Mouse (Mus musculus) megakaryocyte, embryonic 14.5 days (primary cell): Measurements from ENCODE around the gene Rnasek. TPM values are rescaled to one million over a fixed set of nuclear protein-coding genes. Genes with fewer than 3 reads are reported as not detected.

Source experiments
- H3K27me3 ChIP-seq: replicated peaks from 2 replicates; pipeline ENCODE3; 2012; ENCODE audit warnings: inconsistent platforms
- H3K36me3 ChIP-seq: replicated peaks from 2 replicates; pipeline ENCODE3; 2012; ENCODE audit warnings: low read length, inconsistent platforms, mixed read lengths
- H3K4me1 ChIP-seq: 2 replicates; pipeline ENCODE4 v1.6.1; 2012; ENCODE audit warnings: inconsistent platforms
- H3K4me3 ChIP-seq: replicated peaks from 2 replicates; pipeline ENCODE3; 2012; ENCODE audit warnings: moderate library complexity, mild to moderate bottlenecking, inconsistent platforms
- H3K9me3 ChIP-seq: 2 replicates; pipeline ENCODE4 v1.6.1; 2012; ENCODE audit warnings: inconsistent platforms
- FLI1 ChIP-seq: IDR thresholded peaks from 2 replicates; pipeline ENCODE4 v1.6.1; 2012; ENCODE audit warnings: low read length, inconsistent platforms, mixed read lengths
- GATA1 ChIP-seq: IDR thresholded peaks from 3 replicates; pipeline ENCODE4 v1.6.1; 2012; ENCODE audit warnings: mixed read lengths, low read length, inconsistent platforms, borderline replicate concordance
- polyA plus RNA-seq: library from polyadenylated mRNA; stranded (reverse); fragments of >175 nt; gene quantifications from 2 replicates; pipeline ENCODE4 v1.2.3, GENCODE M21; 2012; ENCODE audit warnings: low replicate concordance; ENCODE audit not compliant: insufficient read depth

Rnasek gene
- polyA plus RNA-seq: 869 and 1,064 TPM in 2 replicates

DNA sequence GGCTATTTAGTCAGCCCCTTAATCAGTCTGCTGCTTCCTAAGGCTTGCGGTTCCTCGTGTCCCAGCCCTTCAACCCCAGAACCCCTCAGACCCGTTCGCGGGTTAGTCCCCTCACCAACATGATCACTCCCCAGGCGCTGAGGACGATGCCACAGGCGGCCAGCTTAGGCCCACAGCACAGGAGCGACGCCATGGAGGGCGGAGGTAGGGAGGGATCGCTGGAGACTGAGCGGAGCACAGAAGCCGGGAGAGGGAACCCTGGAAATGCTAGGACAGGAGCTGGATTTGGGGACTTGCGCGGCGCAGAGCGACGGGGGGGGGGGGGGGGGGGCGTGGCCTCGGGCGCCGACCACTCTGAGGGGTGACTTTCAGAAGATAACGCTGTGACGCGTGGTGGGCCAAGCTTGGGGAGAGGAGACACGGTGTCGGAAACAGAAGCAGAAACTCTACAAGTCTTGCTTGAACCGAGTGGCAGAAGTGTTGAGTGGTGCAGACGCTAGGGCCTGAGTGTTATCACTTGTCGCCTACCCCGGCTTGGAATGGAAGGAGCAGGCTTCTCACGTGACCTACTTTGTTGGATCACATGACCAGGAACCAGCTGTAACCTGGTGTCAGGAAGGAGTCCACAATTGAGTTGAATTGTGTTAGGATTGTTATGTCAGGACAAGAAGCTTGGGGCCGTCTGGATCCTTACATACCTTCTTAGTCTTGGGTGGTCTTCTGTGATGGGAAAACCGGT, at the start of gene Rnasek, which contains the start of gene Gm21988:
Gene Rnasek (minus strand): TSS at position 302 of the 739 bp plus-strand sequence.
Gene Gm21988 (minus strand): TSS at position 290 of the 739 bp plus-strand sequence.
- Histone ChIP-seq H3K27me3 (no peaks in the 10 kb centered on the region), H3K36me3 (peaks cover 65% of the 10 kb centered on the region), H3K4me3 (peak within 1 kb of the TSS; percentile 99), H3K9me3 (no peaks in the 10 kb centered on the region), H3K4me1 (peaks cover 66% of the 10 kb centered on the region)
- TF ChIP-seq FLI1 (no peak), GATA1 (no peak)

DNA sequence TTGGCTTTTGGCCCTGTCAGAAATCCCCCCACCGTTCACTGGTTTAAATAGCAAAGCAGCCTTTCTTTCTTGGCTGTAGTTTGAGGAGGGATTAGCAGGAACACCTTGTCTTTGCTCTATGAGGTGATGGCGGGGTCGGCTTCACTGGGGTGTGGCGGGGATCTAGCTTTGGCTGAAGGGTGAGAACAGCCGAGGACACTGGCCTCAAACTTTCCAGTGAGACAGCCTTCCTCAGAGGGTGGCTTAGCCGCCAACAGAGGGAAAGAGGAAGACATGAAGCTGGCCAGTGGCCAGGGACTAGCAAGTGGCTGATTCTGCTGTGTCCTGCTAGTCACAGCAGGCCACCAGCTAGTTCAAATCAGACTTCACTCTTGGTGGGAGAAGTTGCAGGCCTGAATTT, 49.6 kb upstream of the Rnasek start:
- Histone ChIP-seq H3K36me3 (no peaks in the 10 kb centered on the region), H3K4me3 (no peak overlapping the region), H3K27me3 (no peaks in the 10 kb centered on the region), H3K9me3 (no peaks in the 10 kb centered on the region), H3K4me1 (peaks cover 84% of the 10 kb centered on the region)
- TF ChIP-seq FLI1 (no peak), GATA1 (no peak)

DNA sequence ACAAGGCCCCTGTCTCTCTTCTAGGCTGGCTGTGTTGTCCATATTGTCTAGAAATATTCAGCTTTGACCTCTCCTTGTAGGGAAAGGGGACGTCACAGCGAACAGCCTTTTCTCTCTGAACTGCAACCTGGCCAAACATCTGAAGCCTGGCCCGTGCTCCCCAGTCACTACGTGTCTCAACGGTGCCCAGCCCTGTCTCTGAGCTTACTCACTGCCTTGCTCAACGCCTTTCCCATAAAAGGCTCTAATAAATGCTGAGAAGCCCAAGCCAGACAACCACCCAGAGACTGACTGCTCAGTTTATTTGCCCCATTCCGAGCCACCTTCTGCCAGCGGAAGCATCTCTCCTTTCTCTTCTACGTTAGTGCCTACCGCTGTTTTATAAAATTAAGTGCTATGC, 48.5 kb upstream of the Rnasek start:
- Histone ChIP-seq H3K4me1 (peaks cover 86% of the 10 kb centered on the region), H3K36me3 (no peaks in the 10 kb centered on the region), H3K4me3 (no peak overlapping the region), H3K9me3 (no peaks in the 10 kb centered on the region), H3K27me3 (no peaks in the 10 kb centered on the region)
- no peak for TF ChIP-seq GATA1

DNA sequence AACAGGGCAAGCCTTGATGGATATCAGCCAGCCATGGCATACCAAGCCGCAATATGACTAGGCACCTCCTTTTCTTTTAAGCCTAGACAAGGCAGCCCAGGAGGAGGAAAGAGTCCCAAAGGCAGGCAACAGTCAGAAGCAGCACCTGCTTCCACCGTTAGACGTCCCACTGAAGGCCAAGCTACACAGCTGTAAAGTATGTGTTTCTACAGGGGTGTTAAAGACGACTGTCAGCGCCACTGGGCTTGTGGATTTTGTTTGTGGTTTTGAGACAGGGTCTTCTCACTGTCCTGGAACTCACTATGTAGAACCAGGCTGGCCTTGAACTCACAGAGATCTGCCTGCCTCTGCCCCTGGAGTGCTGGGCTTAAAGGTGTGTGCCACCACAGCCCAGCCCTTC, 46.0 kb upstream of the Rnasek start:
- H3K27me3 ChIP-seq: no peaks in the 10 kb centered on the region
- H3K36me3 ChIP-seq: no peaks in the 10 kb centered on the region
- H3K4me1 ChIP-seq: peaks cover 74% of the 10 kb centered on the region
- no peaks in the 10 kb centered on the region for H3K9me3 ChIP-seq
- TF ChIP-seq FLI1 (no peak), GATA1 (no peak)
- H3K4me3 ChIP-seq: no peak overlapping the region

DNA sequence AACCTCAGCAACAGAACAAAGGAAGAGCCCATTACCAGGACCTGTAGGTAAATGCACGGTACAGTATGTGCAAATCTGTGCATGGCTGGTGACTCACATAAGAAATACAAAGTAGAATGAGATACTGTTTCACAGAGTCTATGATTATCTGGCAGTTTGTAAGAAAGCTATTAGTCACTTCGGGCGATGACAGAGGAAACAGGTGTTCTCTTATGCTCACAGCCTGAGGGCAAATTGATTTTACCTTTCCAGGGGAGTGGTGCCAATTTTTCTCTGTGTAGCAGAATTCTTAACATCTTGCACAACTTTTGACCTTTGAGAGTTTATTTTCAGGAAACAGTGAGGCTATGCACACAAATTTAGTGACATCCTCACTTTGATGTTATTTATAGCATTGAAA, 45.1 kb upstream of the Rnasek start:
- Histone ChIP-seq H3K36me3 (no peaks in the 10 kb centered on the region), H3K9me3 (no peaks in the 10 kb centered on the region), H3K4me1 (peaks cover 74% of the 10 kb centered on the region), H3K27me3 (no peaks in the 10 kb centered on the region), H3K4me3 (no peak overlapping the region)
- TF ChIP-seq GATA1 (no peak), FLI1 (no peak)

DNA sequence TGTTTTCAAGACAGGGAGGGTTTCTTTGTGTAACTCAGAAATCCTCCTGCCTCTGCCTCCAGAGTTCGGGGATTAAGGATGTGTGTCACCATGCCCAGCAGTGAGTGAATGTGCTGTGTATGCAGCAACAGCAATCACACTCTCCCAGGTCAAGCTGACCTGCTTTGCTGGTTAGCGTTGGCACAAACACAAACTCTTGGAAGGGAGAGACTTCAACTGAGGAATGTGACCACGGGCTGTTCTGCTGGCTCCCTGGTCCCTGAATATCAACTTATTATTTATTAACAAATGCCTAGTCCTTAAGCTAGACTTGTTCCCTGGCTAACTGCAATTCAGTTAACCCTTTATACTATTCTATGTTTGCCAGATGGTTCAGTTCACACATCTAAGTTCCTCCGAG, 44.0 kb upstream of the Rnasek start:
- Histone ChIP-seq H3K4me1 (peaks cover 71% of the 10 kb centered on the region), H3K9me3 (no peaks in the 10 kb centered on the region), H3K36me3 (no peaks in the 10 kb centered on the region), H3K27me3 (no peaks in the 10 kb centered on the region), H3K4me3 (no peak overlapping the region)
- TF ChIP-seq FLI1: no peak
- TF ChIP-seq GATA1: no peak

DNA sequence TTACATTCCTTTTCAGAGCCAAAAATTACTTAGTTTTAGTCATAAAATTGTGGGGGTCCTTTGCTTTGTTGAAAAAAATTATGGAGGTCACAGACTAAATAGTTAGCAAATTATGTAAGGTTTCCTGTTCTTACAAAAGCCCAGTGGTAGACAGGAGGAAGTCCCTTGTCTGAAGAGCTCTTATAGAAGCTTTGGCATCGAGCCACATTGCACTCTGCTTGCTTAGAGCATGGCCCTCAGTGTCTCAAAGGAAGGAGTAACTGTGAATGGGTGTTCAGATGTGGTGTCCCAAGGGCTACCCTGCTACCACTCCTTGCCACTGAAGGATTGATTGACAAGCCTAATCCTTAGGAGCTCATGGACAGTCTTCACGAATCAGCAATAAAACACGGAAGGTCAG, 40.8 kb upstream of the Rnasek start:
- Histone ChIP-seq H3K27me3 (no peaks in the 10 kb centered on the region), H3K36me3 (no peaks in the 10 kb centered on the region), H3K9me3 (peaks cover 4% of the 10 kb centered on the region; the same call in 1 of the 2 replicates), H3K4me3 (peak overlapping the region; percentile 0), H3K4me1 (peaks cover 73% of the 10 kb centered on the region)
- TF ChIP-seq FLI1 (no peak), GATA1 (no peak)

DNA sequence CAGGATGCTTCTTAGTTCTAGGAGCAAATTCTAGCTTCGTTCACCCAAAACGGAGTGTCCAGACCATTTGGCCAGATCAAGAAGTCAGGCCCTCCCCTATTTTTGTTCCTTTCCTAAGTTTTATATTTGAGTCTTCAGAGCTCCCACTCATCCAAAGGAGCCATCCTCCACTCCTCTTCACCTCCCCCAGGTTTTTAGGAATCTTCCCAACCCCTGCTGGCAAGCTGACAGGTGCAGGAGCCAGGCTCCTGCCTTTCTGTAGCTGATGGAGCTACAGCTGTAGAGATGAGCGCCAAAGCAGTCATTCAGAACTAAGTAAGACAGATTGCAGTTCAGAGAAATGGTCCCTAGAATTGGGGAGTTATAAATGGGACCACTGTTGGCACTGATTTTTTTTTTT, 39.3 kb upstream of the Rnasek start:
- Histone ChIP-seq H3K9me3 (peaks cover 4% of the 10 kb centered on the region; the same call in 1 of the 2 replicates), H3K4me3 (no peak overlapping the region), H3K4me1 (peaks cover 72% of the 10 kb centered on the region), H3K27me3 (no peaks in the 10 kb centered on the region), H3K36me3 (no peaks in the 10 kb centered on the region)
- TF ChIP-seq GATA1: no peak
- no peak for TF ChIP-seq FLI1

DNA sequence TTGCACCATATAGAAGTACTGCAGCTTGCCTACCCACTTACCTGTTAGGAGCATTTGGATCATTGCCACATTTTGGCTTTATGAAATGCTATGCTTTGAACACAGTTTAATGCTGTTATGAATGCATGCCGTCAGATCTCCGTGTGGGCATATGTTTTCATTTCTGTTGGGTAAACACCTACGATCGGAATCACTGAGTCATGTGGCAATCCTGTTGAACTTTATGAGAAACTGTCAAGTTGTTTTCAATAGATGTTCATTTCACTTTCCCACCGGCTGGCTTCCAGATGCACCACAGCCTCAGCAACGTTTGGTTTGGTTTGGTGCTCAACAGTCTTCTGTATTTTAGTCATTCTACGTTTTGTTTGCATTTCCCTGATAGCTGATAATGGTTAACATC, 32.0 kb upstream of the Rnasek start:
- TF ChIP-seq FLI1: no peak
- no peak for TF ChIP-seq GATA1
- Histone ChIP-seq H3K36me3 (peaks cover 21% of the 10 kb centered on the region), H3K4me3 (no peak overlapping the region), H3K27me3 (no peaks in the 10 kb centered on the region), H3K4me1 (peaks cover 42% of the 10 kb centered on the region), H3K9me3 (no peaks in the 10 kb centered on the region)

DNA sequence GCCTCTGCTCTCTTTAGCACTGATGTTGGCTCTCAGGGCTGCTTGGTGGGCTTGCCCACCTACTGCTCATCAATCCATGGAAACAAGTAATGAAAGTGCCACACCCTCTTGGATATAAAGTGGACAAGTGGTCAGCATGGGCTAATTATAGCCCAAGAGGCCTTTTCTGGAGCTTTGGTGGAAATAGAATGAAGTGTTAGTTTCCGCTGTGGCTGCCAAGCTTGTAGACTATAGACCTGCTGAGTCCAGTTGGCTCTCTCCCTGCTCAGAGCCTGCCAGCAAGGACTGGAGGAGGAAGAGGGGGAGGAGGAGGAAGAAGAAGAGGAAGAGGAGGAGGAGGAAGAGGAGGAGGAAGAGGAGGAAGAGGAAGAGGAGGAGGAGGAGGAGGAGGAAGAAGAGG, 26.8 kb upstream of the Rnasek start:
- H3K9me3 ChIP-seq: peaks cover 9% of the 10 kb centered on the region; the same call in 1 of the 2 replicates
- TF ChIP-seq FLI1 (no peak), GATA1 (no peak)
- H3K4me3 ChIP-seq: no peak overlapping the region
- H3K36me3 ChIP-seq: peaks cover 34% of the 10 kb centered on the region
- peaks cover 2% of the 10 kb centered on the region for H3K27me3 ChIP-seq
- H3K4me1 ChIP-seq: peaks cover 45% of the 10 kb centered on the region
